Mouse (Mus musculus) heart, postnatal 0 days (tissue): ENCODE measurements around the gene Xrra1. TPM values are rescaled to one million over a fixed set of nuclear protein-coding genes. Genes with fewer than 3 reads are reported as not detected.

ENCODE experiments used
- ATAC-seq: fragments of 200-750 bp; cut with Nextera tagmentation; 2 replicates; pipeline ENCODE4 v1.8.0; 2017; ENCODE audit warnings: low read depth, moderate number of reproducible peaks, moderate library complexity; ENCODE audit not compliant: insufficient read depth
- DNase-seq: peaks from one replicate; pipeline ENCODE4 v3.0.0-alpha.2; 2016; ENCODE audit warnings: low spot score
- H3K27ac ChIP-seq: fragments of 300-500 bp; sonication (generic); 2 replicates; pipeline ENCODE4 v1.5.1; 2014; ENCODE audit warnings: low read depth, mild to moderate bottlenecking
- H3K27me3 ChIP-seq: fragments of 300-500 bp; sonication (generic); 2 replicates; pipeline ENCODE4 v1.6.1; 2014; ENCODE audit warnings: low read length, mixed read lengths; ENCODE audit not compliant: control insufficient read depth, insufficient read depth
- H3K36me3 ChIP-seq: fragments of 300-500 bp; sonication (generic); replicated peaks from 2 replicates; pipeline ENCODE4 v1.6.1; 2014; ENCODE audit warnings: low read length, mixed read lengths; ENCODE audit not compliant: control insufficient read depth, insufficient read depth
- H3K4me1 ChIP-seq: fragments of 300-500 bp; sonication (generic); 2 replicates; pipeline ENCODE4 v1.6.1; 2014; ENCODE audit warnings: antibody characterized with exemption; ENCODE audit not compliant: control insufficient read depth, insufficient read depth
- H3K4me2 ChIP-seq: fragments of 300-500 bp; sonication (generic); 2 replicates; pipeline ENCODE4 v1.6.1; 2014; ENCODE audit warnings: low read depth, mild to moderate bottlenecking, low read length, moderate library complexity
- H3K4me3 ChIP-seq: fragments of 300-500 bp; sonication (generic); 2 replicates; pipeline ENCODE4 v1.5.1; 2014; ENCODE audit warnings: low read depth, low read length
- H3K9ac ChIP-seq: fragments of 300-500 bp; sonication (generic); replicated peaks from 2 replicates; pipeline ENCODE4 v1.6.1; 2014; ENCODE audit warnings: low read depth, low read length, mixed read lengths
- H3K9me3 ChIP-seq: fragments of 300-500 bp; sonication (generic); replicated peaks from 2 replicates; pipeline ENCODE4 v1.6.1; 2016; ENCODE audit warnings: low read length; ENCODE audit not compliant: control insufficient read depth
- CTCF ChIP-seq: IDR thresholded peaks from 2 replicates; pipeline ENCODE4 v1.5.1; 2016; ENCODE audit warnings: antibody characterized with exemption, control low read depth, low read depth
- EP300 ChIP-seq: IDR thresholded peaks from 2 replicates; pipeline ENCODE4 v1.6.1; 2016; ENCODE audit warnings: antibody characterized with exemption, low read depth
- WGBS: fragments of 180-500 bp; shearing (Covaris S2); extraction: QIAGEN DNeasy Blood & Tissue Kit; methylation state at CpG from one replicate; pipeline ENCODE4 v1.1.7; 2014; 5-methylcytosine and 5-hydroxymethylcytosine counted together
- polyA plus RNA-seq: library from polyadenylated mRNA; unstranded; fragments of >200 nt; fragmentation: Nextera tagmentation; extraction: Ambion mirVana; gene quantifications from 2 replicates; pipeline ENCODE4 v1.2.1, GENCODE M21; 2015
- total RNA-seq: library from RNA; depleted of rRNA; stranded (reverse); fragments of >200 nt; gene quantifications from 2 replicates; pipeline ENCODE4 v1.2.3, GENCODE M21; 2014; ENCODE audit warnings: low replicate concordance

Gene Xrra1
- total and polyA plus RNA-seq, 2 experiments from 2014 or later: 0.08 TPM; not detected in 1

GRCm38 (mm10) chr7:99919971-99920370 lies 61.1 kb downstream of the Xrra1 start:
- H3K36me3 ChIP-seq: peaks cover 38% of the 10 kb centered on the region
- H3K27me3 ChIP-seq: no peaks in the 10 kb centered on the region
- no peak for TF ChIP-seq EP300
- TF ChIP-seq CTCF: no peak
- 0 out of 2 replicates have a peak, but pooled peaks cover 10% of the 10 kb centered on the region for H3K4me1 ChIP-seq
- DNase-seq (no peak), ATAC-seq (no peak)
- H3K9me3 ChIP-seq: no peaks in the 10 kb centered on the region
- H3K9ac ChIP-seq: no peak overlapping the region
- no peak overlapping the region for H3K4me3 ChIP-seq
- no peak overlapping the region for H3K27ac ChIP-seq
- H3K4me2 ChIP-seq: no peak overlapping the region
- 93% methylated on average over 6 of the region's 6 CpGs for WGBS

GRCm38 (mm10) chr7:99920416-99920815 lies 61.5 kb downstream of the Xrra1 start:
- Histone ChIP-seq H3K27me3 (no peaks in the 10 kb centered on the region), H3K36me3 (peaks cover 42% of the 10 kb centered on the region), H3K4me2 (no peak overlapping the region), H3K4me1 (0 out of 2 replicates have a peak, but pooled peaks cover 10% of the 10 kb centered on the region), H3K27ac (no peak overlapping the region), H3K9me3 (no peaks in the 10 kb centered on the region), H3K4me3 (no peak overlapping the region), H3K9ac (no peak overlapping the region)
- WGBS: 59% methylated on average over 2 of the region's 2 CpGs
- no peak for DNase-seq
- ATAC-seq: no peak
- TF ChIP-seq CTCF: no peak
- no peak for TF ChIP-seq EP300

GRCm38 (mm10) chr7:99926916-99927714 lies 68.2 kb downstream of the Xrra1 start:
- DNase-seq: peak; percentile 53
- Histone ChIP-seq H3K4me1 (no peaks in the 10 kb centered on the region), H3K36me3 (peaks cover 62% of the 10 kb centered on the region), H3K4me3 (no peak overlapping the region), H3K4me2 (no peak overlapping the region), H3K9me3 (no peaks in the 10 kb centered on the region), H3K9ac (no peak overlapping the region), H3K27me3 (no peaks in the 10 kb centered on the region), H3K27ac (no peak overlapping the region)
- TF ChIP-seq CTCF (peak; percentile 56), EP300 (no peak)
- WGBS: 74% methylated on average over 10 of the region's 10 CpGs
- ATAC-seq: no peak

GRCm38 (mm10) chr7:99935758-99936157 lies 76.8 kb downstream of the Xrra1 start:
- ATAC-seq (peak; percentile 49; the same call in 1 of the 2 replicates), DNase-seq (peak; percentile 26)
- Histone ChIP-seq H3K9ac (no peak overlapping the region), H3K27ac (no peak overlapping the region), H3K4me1 (no peaks in the 10 kb centered on the region), H3K9me3 (no peaks in the 10 kb centered on the region), H3K4me3 (no peak overlapping the region), H3K4me2 (no peak overlapping the region), H3K27me3 (no peaks in the 10 kb centered on the region), H3K36me3 (peaks cover 44% of the 10 kb centered on the region)
- TF ChIP-seq CTCF (peak; percentile 57), EP300 (no peak)
- WGBS: 92% methylated on average over 1 of the region's 1 CpGs

GRCm38 (mm10) chr7:99940669-99941068 lies 81.8 kb downstream of the Xrra1 start:
- H3K4me1 ChIP-seq: no peaks in the 10 kb centered on the region
- H3K9ac ChIP-seq: no peak overlapping the region
- H3K27ac ChIP-seq: no peak overlapping the region
- H3K9me3 ChIP-seq: no peaks in the 10 kb centered on the region
- WGBS: 100% methylated on average over 1 of the region's 1 CpGs
- no peaks in the 10 kb centered on the region for H3K27me3 ChIP-seq
- peaks cover 53% of the 10 kb centered on the region for H3K36me3 ChIP-seq
- ATAC-seq (no peak), DNase-seq (no peak)
- TF ChIP-seq EP300: no peak
- no peak for TF ChIP-seq CTCF
- no peak overlapping the region for H3K4me2 ChIP-seq
- no peak overlapping the region for H3K4me3 ChIP-seq
